Mouse (Mus musculus): ENCODE data around the gene Gdf2. TPM values are rescaled to one million over a fixed set of nuclear protein-coding genes. Genes with fewer than 3 reads are reported as not detected.

The Gdf2 gene
- not detected in 2 replicates for total RNA-seq (2012; rRNA removed)
- not detected in 2 replicates for total RNA-seq (2014; rRNA removed)
- polyA plus RNA-seq (2012; ENCODE audit: insufficient read length, low read depth), result not detected in 2 replicates

DNA sequence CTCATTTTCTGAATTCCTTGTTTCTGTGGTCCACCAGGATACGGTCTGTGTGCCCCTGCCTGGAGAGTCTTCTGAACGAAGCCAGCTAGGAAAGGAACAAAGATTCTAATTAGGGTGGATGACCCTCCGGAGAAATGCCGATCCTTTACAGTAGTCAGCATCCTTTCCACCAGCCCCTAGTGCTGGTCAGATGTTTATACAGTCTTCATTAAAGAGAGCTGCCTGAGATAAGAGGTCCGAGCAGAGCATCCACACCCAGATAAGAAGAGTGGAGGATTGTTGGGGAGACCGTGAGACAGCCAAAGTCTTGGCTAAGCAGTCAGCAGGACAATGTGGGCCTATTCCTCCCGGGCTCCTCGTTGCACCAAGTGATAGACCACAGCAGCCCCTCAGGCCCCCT is at the start of gene Gdf2:
TSS of gene Gdf2 (plus strand) at position 301 of the 400 bp plus-strand sequence.
- TF ChIP-seq TCF12 (IDR thresholded peaks at IDR 0.05; ENCODE audit: low read depth, low read length) (no peak), CHD1 (IDR thresholded peaks at IDR 0.05; ENCODE audit: low read depth, low read length) (no peak), CTCF (conservative IDR thresholded peaks at IDR 0.05 in 1 of 2, IDR thresholded peaks at IDR 0.05 in 1 of 2; ENCODE audit: low read depth in 2 of 2, low read length in 2 of 2) (no peak), RCOR1 (conservative IDR thresholded peaks at IDR 0.05; ENCODE audit: low read depth, low read length) (no peak), POLR2A (IDR thresholded peaks at IDR 0.05; ENCODE audit: low read depth, low read length) (no peak), SIN3A (IDR thresholded peaks at IDR 0.05; ENCODE audit: low read length) (no peak), MYC (IDR thresholded peaks at IDR 0.05; ENCODE audit: low read depth, low read length) (no peak), SMC3 (IDR thresholded peaks at IDR 0.05; ENCODE audit: low read depth, low read length) (no peak), MAZ (IDR thresholded peaks at IDR 0.05; ENCODE audit: low read depth, low read length) (no peak), KAT2A (IDR thresholded peaks at IDR 0.05; ENCODE audit: insufficient replicate concordance, low read length) (no peak), USF1 (IDR thresholded peaks at IDR 0.05; ENCODE audit: low read depth, low read length) (no peak), ELF1 (IDR thresholded peaks at IDR 0.05; ENCODE audit: low read depth, low read length) (no peak), ETS1 (conservative IDR thresholded peaks at IDR 0.05; ENCODE audit: low read depth, low read length) (no peak), MEF2A (IDR thresholded peaks at IDR 0.05; ENCODE audit: borderline replicate concordance, low read depth, low read length) (no peak)

DNA sequence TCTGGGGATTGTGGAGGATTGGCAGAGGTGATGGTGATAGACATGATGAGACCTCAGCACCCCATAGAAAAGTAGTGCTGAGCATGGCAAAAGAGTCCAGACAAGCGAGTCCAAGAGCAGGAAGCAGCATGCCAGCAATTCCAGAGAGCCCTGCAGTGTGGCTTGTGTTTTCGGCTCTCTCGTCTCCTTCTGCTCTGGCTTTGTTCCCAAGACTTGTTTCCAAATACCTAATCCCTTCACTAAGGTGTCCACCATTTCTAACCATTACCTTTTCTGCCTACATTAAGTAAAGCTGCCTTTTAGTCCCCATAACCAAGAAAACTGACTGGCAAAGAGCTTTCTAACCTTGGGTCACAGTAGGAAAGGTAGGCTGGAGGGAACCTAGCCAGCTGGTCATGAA is 49.3 kb upstream of the Gdf2 start:
- dilution Hi-C loops (cut with MboI; ENCODE audit: extremely low pct_ligation_motif_present, extremely low pct_unique_long_range_greater_than_20kb, low sequenced_read_pairs) (no loop called here), in situ Hi-C loops (cut with MboI; ENCODE audit: low pct_ligation_motif_present, low pct_unique_long_range_greater_than_20kb, low sequenced_read_pairs) (no loop called here)
- DNase-seq (ENCODE audit: extremely low read depth), result no peak
- no peak overlapping the region for H3K4me2 ChIP-seq (ENCODE audit: insufficient read depth, low read depth, poor library complexity, severe bottlenecking)
- no peaks in the 10 kb centered on the region for H3K36me3 ChIP-seq (replicated peaks in 1 of 2; ENCODE audit: control insufficient read depth in 1 of 2, insufficient read depth in 1 of 2, low read length in 1 of 2)
- no peak overlapping the region for H3K9ac ChIP-seq (ENCODE audit: insufficient read depth, low read depth)
- H3K27me3 ChIP-seq (replicated peaks), result no peaks in the 10 kb centered on the region
- no peak for TF ChIP-seq USF1 (IDR thresholded peaks at IDR 0.05; ENCODE audit: low read depth, low read length)
- TF ChIP-seq NRF1 (IDR thresholded peaks at IDR 0.05; ENCODE audit: low read depth, low read length), result no peak
- TF ChIP-seq NELFE (IDR thresholded peaks at IDR 0.05; ENCODE audit: low read depth, low read length), result no peak
- TF ChIP-seq ZMIZ1 (IDR thresholded peaks at IDR 0.05; ENCODE audit: low read depth, low read length), result no peak
- TF ChIP-seq ZC3H11A (IDR thresholded peaks at IDR 0.05; ENCODE audit: low read depth, low read length), result no peak
- no peak for TF ChIP-seq E2F4 (IDR thresholded peaks at IDR 0.05; ENCODE audit: insufficient replicate concordance, low read depth, low read length)
- TF ChIP-seq MAZ (IDR thresholded peaks at IDR 0.05; ENCODE audit: low read depth, low read length), result no peak
- TF ChIP-seq IRF4 (IDR thresholded peaks at IDR 0.05; ENCODE audit: low read depth, low read length), result no peak
- no peak for TF ChIP-seq MAX (IDR thresholded peaks at IDR 0.05; ENCODE audit: low read length)
- no peaks in the 10 kb centered on the region for H3K9me3 ChIP-seq (replicated peaks; ENCODE audit: low read length)
- H3K4me1 ChIP-seq (ENCODE audit: control insufficient read depth in 1 of 2, insufficient read depth in 2 of 2), result peaks cover 0 to 2% of the 10 kb centered on the region in 2 experiments; a peak in 3 of 4 replicates
- no peaks in the 10 kb centered on the region for H3K79me2 ChIP-seq (replicated peaks; ENCODE audit: control insufficient read depth, extremely low read depth, insufficient read depth, poor library complexity, severe bottlenecking)
- no peak overlapping the region for H3K4me3 ChIP-seq (replicated peaks in 1 of 3; ENCODE audit: low read depth in 2 of 3, low read length in 2 of 3, poor library complexity in 1 of 3)
- H3K27ac ChIP-seq (ENCODE audit: insufficient read depth, low read depth), result no peak overlapping the region

More for the DNA sequence above, at the start of gene Gdf2:
- Histone ChIP-seq H3K79me2 (replicated peaks; ENCODE audit: control insufficient read depth, extremely low read depth, insufficient read depth, poor library complexity, severe bottlenecking) (no peaks in the 10 kb centered on the region), H3K27ac (ENCODE audit: insufficient read depth, low read depth) (no peak within 1 kb of the TSS), H3K27me3 (replicated peaks) (peaks cover 4% of the 10 kb centered on the region), H3K4me2 (ENCODE audit: insufficient read depth, low read depth, poor library complexity, severe bottlenecking) (no peak within 1 kb of the TSS), H3K4me1 (ENCODE audit: control insufficient read depth in 1 of 2, insufficient read depth in 2 of 2) (peaks cover 11 to 14% of the 10 kb centered on the region in 2 experiments), H3K4me3 (replicated peaks in 1 of 3; ENCODE audit: low read depth in 2 of 3, low read length in 2 of 3, poor library complexity in 1 of 3) (no peak within 1 kb of the TSS), H3K9me3 (replicated peaks; ENCODE audit: low read length) (no peaks in the 10 kb centered on the region), H3K36me3 (replicated peaks in 1 of 2; ENCODE audit: control insufficient read depth in 1 of 2, insufficient read depth in 1 of 2, low read length in 1 of 2) (no peaks in the 10 kb centered on the region), H3K9ac (ENCODE audit: insufficient read depth, low read depth) (no peak within 1 kb of the TSS)
- no peak for DNase-seq (ENCODE audit: extremely low read depth)
- in situ Hi-C loops (cut with MboI; ENCODE audit: low pct_ligation_motif_present, low pct_unique_long_range_greater_than_20kb, low sequenced_read_pairs) (no loop called here), dilution Hi-C loops (cut with MboI; ENCODE audit: extremely low pct_ligation_motif_present, extremely low pct_unique_long_range_greater_than_20kb, low sequenced_read_pairs) (no loop called here)

All from CH12.LX (cell line).